Mouse (Mus musculus) myocyte (in vitro differentiated cells): ENCODE results near the gene Slc22a6. TPM values are rescaled to one million over a fixed set of nuclear protein-coding genes. Genes with fewer than 3 reads are reported as not detected.

Experiments used
- H3K27me3 ChIP-seq: one replicate; pipeline ENCODE4 v1.6.1; 2011; ENCODE audit not compliant: control insufficient read depth, insufficient read depth, insufficient read length
- H3K36me3 ChIP-seq: one replicate; pipeline ENCODE4 v1.6.1; 2011; ENCODE audit not compliant: control insufficient read depth, insufficient read depth
- H3K4me2 ChIP-seq: one replicate; pipeline ENCODE4 v1.6.1; 2011; ENCODE audit warnings: low read depth, control low read depth
- H3K4me3 ChIP-seq: one replicate; pipeline ENCODE4 v1.5.1; 2011; ENCODE audit warnings: mild to moderate bottlenecking, control low read depth, moderate library complexity
- H3K79me2 ChIP-seq: one replicate; pipeline ENCODE4 v1.6.1; 2011; ENCODE audit not compliant: control insufficient read depth, insufficient read depth
- H3ac ChIP-seq: one replicate; pipeline ENCODE4 v1.6.1; 2011; ENCODE audit not compliant: control insufficient read depth, insufficient read length
- CEBPB ChIP-seq: IDR thresholded peaks from 2 replicates; pipeline ENCODE4 v1.6.1; 2011; ENCODE audit warnings: mild to moderate bottlenecking, moderate library complexity; ENCODE audit not compliant: poor library complexity, insufficient read depth, severe bottlenecking
- E2F4 ChIP-seq: IDR thresholded peaks from one replicate; pipeline ENCODE4 v1.6.1; 2011; ENCODE audit warnings: mild to moderate bottlenecking, control low read depth, moderate library complexity; ENCODE audit not compliant: insufficient read depth
- MAX ChIP-seq: IDR thresholded peaks from one replicate; pipeline ENCODE4 v1.6.1; 2011; ENCODE audit warnings: low read depth, mild to moderate bottlenecking, control low read depth
- MYOD1 ChIP-seq, 3 experiments: IDR thresholded peaks; one replicate each; pipeline ENCODE4 v1.6.1; 2011; ENCODE audit warnings: control low read depth in 2 of 3, low read depth in 2 of 3, mild to moderate bottlenecking in 2 of 3, moderate library complexity in 1 of 3; ENCODE audit not compliant: insufficient read length in 2 of 3, control insufficient read depth in 1 of 3
- MYOG ChIP-seq, 3 experiments: IDR thresholded peaks; one replicate each; pipeline ENCODE4 v1.6.1; 2011; ENCODE audit warnings: control low read depth in 2 of 3, low read depth in 2 of 3, mild to moderate bottlenecking in 2 of 3; ENCODE audit not compliant: insufficient read length in 2 of 3, control insufficient read depth in 1 of 3, insufficient read depth in 1 of 3
- POLR2A ChIP-seq: IDR thresholded peaks from one replicate; pipeline ENCODE4 v1.6.1; 2011; ENCODE audit warnings: low read depth, mild to moderate bottlenecking, control low read depth, moderate library complexity; ENCODE audit not compliant: insufficient read length
- POLR2AphosphoS2 ChIP-seq: IDR thresholded peaks from one replicate; pipeline ENCODE4 v1.6.1; 2011; ENCODE audit warnings: low read depth, control low read depth; ENCODE audit not compliant: insufficient read length
- REST ChIP-seq: IDR thresholded peaks from one replicate; pipeline ENCODE4 v1.6.1; 2011; ENCODE audit warnings: mild to moderate bottlenecking, control low read depth, moderate library complexity; ENCODE audit not compliant: insufficient read depth, insufficient read length
- SRF ChIP-seq: IDR thresholded peaks from one replicate; pipeline ENCODE4 v1.6.1; 2011; ENCODE audit warnings: low read depth; ENCODE audit not compliant: control insufficient read depth, insufficient read length
- TCF12 ChIP-seq: IDR thresholded peaks from one replicate; pipeline ENCODE4 v1.6.1; 2011; ENCODE audit warnings: mild to moderate bottlenecking, control low read depth; ENCODE audit not compliant: poor library complexity, insufficient read depth, severe bottlenecking
- TCF3 ChIP-seq: IDR thresholded peaks from one replicate; pipeline ENCODE4 v1.6.1; 2011; ENCODE audit warnings: low read depth, control low read depth; ENCODE audit not compliant: insufficient read length
- USF1 ChIP-seq: IDR thresholded peaks from one replicate; pipeline ENCODE4 v1.6.1; 2011; ENCODE audit warnings: low read depth, mild to moderate bottlenecking, control low read depth, moderate library complexity
- polyA plus RNA-seq: library from polyadenylated mRNA; unstranded; fragments of >200 nt; fragmentation: generic; extraction: Trizol; gene quantifications from one replicate; pipeline ENCODE4 v1.2.1, GENCODE M21; 2012; ENCODE audit warnings: missing spikeins

The Slc22a6 gene
- polyA plus RNA-seq, 1 experiment: not detected

- H3K4me3 ChIP-seq: no peak overlapping the region
- no peak overlapping the region for H3K4me2 ChIP-seq
- peaks cover 32% of the 10 kb centered on the region for H3K27me3 ChIP-seq
- TF ChIP-seq TCF3: no peak
- no peak for TF ChIP-seq MAX
- no peak for TF ChIP-seq SRF
- TF ChIP-seq POLR2A: no peak
- no peak for TF ChIP-seq TCF12
- no peak for TF ChIP-seq E2F4
- no peak for TF ChIP-seq MYOD1 (IDR thresholded peaks at IDR 0.05; ENCODE audit: control insufficient read depth in 1 of 3, insufficient read length in 2 of 3, low read depth in 2 of 3)
- TF ChIP-seq USF1: no peak
- TF ChIP-seq CEBPB: no peak
- H3K36me3 ChIP-seq: no peaks in the 10 kb centered on the region
- no peaks in the 10 kb centered on the region for H3K79me2 ChIP-seq
- no peak overlapping the region for H3ac ChIP-seq
Measured at GRCm38 (mm10) chr19:8572485-8572884, 45.4 kb upstream of the Slc22a6 start.

- H3K36me3 ChIP-seq: no peaks in the 10 kb centered on the region
- no peak for TF ChIP-seq TCF3
- no peak for TF ChIP-seq POLR2A
- no peak for TF ChIP-seq TCF12
- no peak for TF ChIP-seq SRF
- TF ChIP-seq MYOD1 (IDR thresholded peaks at IDR 0.05; ENCODE audit: control insufficient read depth in 1 of 3, insufficient read length in 2 of 3, low read depth in 2 of 3): no peak
- no peak for TF ChIP-seq MAX
- no peak for TF ChIP-seq REST
- no peak for TF ChIP-seq CEBPB
- no peak for TF ChIP-seq POLR2AphosphoS2
- TF ChIP-seq E2F4: no peak
- TF ChIP-seq MYOG (IDR thresholded peaks at IDR 0.05; ENCODE audit: control insufficient read depth in 1 of 3, insufficient read depth in 1 of 3, insufficient read length in 2 of 3, low read depth in 2 of 3): no peak
- TF ChIP-seq USF1: no peak
- H3K4me3 ChIP-seq: no peak overlapping the region
- H3K79me2 ChIP-seq: no peaks in the 10 kb centered on the region
- H3ac ChIP-seq: no peak overlapping the region
- peaks cover 40% of the 10 kb centered on the region for H3K27me3 ChIP-seq
- H3K4me2 ChIP-seq: no peak overlapping the region
Measured at GRCm38 (mm10) chr19:8577432-8577831, 40.4 kb upstream of the Slc22a6 start.

DNA sequence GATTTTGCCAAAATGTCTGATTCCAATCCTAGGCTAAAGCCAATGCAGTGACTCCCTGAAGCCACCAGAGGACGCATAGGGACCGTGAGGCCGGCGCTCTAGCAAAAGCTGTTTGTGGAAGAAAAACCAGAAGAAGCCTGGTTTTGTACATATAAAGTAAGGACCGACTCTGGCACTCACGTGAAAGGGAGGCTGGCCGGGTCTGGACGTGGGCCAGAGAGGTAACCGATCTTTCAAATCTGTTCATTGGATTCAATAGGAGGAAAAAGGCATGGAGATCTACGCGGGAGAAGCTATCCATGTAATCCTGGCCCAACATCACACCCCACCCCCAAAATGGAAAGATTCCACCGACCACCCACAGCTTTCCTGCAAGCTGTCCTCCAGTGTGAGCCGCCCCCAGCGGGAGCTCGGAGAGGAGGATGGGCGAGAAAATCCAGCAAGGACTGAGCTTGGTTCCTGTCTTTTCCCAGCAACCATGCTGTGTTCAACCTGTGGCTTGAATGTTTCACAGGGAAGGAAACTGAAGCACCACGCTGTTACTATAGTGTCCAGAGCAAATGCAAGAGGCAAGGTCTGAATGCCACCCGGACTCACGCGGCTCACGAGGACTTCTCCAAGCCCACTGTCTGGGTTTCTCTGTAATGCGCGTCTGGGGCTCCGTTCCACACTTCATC, 39.4 kb upstream of the Slc22a6 start:
- Histone ChIP-seq H3ac (no peak overlapping the region), H3K27me3 (peaks cover 30% of the 10 kb centered on the region), H3K36me3 (no peaks in the 10 kb centered on the region), H3K79me2 (no peaks in the 10 kb centered on the region), H3K4me3 (no peak overlapping the region), H3K4me2 (peak overlapping the region; percentile 50)
- TF ChIP-seq SRF: no peak
- no peak for TF ChIP-seq POLR2AphosphoS2
- TF ChIP-seq USF1: no peak
- no peak for TF ChIP-seq MAX
- TF ChIP-seq MYOD1 (IDR thresholded peaks at IDR 0.05; ENCODE audit: control insufficient read depth in 1 of 3, insufficient read length in 2 of 3, low read depth in 2 of 3): no peak
- no peak for TF ChIP-seq CEBPB
- TF ChIP-seq REST: no peak
- TF ChIP-seq POLR2A: no peak
- no peak for TF ChIP-seq TCF3
- no peak for TF ChIP-seq TCF12
- no peak for TF ChIP-seq E2F4
- TF ChIP-seq MYOG (IDR thresholded peaks at IDR 0.05; ENCODE audit: control insufficient read depth in 1 of 3, insufficient read depth in 1 of 3, insufficient read length in 2 of 3, low read depth in 2 of 3): no peak

DNA sequence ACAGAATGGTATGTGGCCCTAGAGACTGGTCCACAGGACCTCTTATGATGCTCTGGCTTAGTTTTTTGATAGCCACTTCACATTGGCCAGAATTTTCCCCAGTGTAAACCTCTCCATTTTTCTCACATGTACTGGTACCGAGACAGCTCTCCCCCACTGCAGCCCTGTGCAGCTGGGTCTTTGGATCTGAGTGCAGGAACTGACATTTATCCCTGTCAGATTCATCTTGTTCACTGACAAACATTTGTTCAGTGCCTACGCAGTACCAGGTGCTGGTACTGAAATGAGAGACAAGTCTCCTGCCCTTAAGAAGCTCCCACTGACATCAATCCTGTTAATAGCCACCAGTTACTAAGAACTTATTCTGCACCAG, 38.9 kb upstream of the Slc22a6 start:
- TF ChIP-seq REST (no peak), TCF12 (no peak), E2F4 (no peak), TCF3 (no peak), MYOD1 (IDR thresholded peaks at IDR 0.05; ENCODE audit: control insufficient read depth in 1 of 3, insufficient read length in 2 of 3, low read depth in 2 of 3) (no peak), MYOG (IDR thresholded peaks at IDR 0.05; ENCODE audit: control insufficient read depth in 1 of 3, insufficient read depth in 1 of 3, insufficient read length in 2 of 3, low read depth in 2 of 3) (no peak), SRF (no peak), CEBPB (no peak), USF1 (no peak), MAX (no peak), POLR2AphosphoS2 (no peak)
- no peak overlapping the region for H3K4me2 ChIP-seq
- no peak overlapping the region for H3ac ChIP-seq
- H3K4me3 ChIP-seq: no peak overlapping the region
- no peaks in the 10 kb centered on the region for H3K36me3 ChIP-seq
- no peaks in the 10 kb centered on the region for H3K79me2 ChIP-seq
- H3K27me3 ChIP-seq: peaks cover 25% of the 10 kb centered on the region

DNA sequence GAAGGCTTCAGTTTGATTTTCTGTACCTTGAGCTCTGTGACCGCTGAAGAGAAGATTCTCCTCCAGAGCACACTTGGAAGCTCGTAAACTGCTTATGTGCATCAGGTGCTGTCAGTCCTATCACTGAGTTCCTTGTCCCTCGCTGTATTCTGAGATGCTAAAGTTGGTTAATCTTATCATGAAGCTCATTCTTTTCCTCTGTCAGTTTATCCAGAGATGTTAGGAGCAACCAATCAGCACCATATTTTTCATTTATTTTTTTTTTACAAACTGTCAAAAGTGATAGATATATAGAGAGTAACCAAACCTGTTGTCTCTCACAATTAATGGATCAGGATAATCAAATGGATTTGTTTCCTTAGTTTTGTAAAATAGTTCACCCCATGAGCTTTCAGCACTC, 32.5 kb upstream of the Slc22a6 start:
- Histone ChIP-seq H3K27me3 (peaks cover 11% of the 10 kb centered on the region), H3K79me2 (no peaks in the 10 kb centered on the region)
- TF ChIP-seq USF1: no peak
- no peak for TF ChIP-seq POLR2A

More for the DNA sequence above, 32.5 kb upstream of the Slc22a6 start:
- no peak overlapping the region for H3K4me3 ChIP-seq
- no peak overlapping the region for H3K4me2 ChIP-seq
- no peak overlapping the region for H3ac ChIP-seq
- no peaks in the 10 kb centered on the region for H3K36me3 ChIP-seq
